Mouse (Mus musculus) kidney, adult 2 months (tissue): ENCODE results near the gene Arsg.

Source experiments
- CTCF ChIP-seq: fragments of 200-500 bp; conservative IDR thresholded peaks from 2 replicates; pipeline ENCODE4 v1.5.1; 2011; ENCODE audit warnings: low read depth, mild to moderate bottlenecking, control low read depth, low read length, moderate library complexity, mixed read lengths; ENCODE audit not compliant: insufficient read depth, insufficient read length
- POLR2A ChIP-seq: fragments of 200-500 bp; IDR thresholded peaks from one replicate; pipeline ENCODE4 v1.6.1; 2011; ENCODE audit warnings: low read depth, low read length, control low read depth

DNA sequence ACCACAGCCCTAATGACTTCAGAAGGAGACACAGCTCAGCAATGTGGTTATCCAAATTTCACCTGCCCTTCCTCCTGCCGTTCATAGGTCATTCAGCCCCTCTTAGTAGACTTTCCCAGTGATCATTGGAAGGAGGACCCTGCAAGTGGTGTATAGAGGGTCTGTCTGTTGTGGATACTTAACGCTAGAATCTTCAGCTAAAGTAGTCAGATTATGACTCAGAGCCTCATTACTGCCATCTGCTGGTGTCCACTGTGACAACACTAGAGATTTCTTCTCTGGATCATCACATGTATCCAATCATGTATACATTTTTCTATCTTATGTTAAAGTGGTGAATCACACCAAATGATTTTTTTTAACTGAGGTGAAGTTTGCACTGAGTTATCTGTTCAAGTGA, 148.0 kb downstream of the Arsg start:
- TF ChIP-seq CTCF (peak; percentile 29; the same call in 1 of the 2 replicates), POLR2A (no peak)
